In the genomic region with DNA sequence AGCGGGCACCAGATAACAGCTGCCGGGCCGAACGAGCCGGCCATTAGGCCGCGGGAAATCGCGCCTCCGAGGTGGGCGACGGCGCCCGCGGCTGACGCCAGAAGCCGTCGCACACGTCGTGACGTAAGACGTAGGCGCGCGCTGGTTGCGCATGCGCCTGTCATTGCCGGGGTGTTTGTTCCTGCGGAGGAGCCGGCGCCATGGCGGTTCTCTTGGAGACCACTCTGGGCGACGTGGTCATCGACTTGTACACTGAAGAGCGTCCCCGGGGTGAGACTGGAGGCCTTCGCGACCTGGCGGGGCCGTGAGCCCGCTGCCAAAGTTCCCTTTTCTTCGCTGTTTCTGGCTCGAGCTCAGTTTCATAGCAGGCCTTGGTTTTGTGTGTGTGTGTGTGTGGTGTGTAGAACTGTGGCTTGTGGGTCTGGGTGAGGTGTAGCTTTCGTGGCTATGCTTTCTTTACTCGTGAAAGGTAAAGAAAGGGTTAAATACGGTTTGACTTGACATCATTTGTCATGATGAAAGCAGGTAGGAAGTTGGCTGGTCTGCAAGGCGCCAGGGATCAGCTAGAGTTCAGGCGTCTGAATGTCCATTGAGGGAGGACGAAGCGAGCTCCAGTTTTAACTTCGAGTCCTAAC, we compare ENCODE assay signal across 1 mouse cellular context.
TF ChIP-seq lines count a peak whose summit lies in the region.

A gene (minus strand): TSS at position 74 of the 635 bp plus-strand sequence.
A gene (plus strand): TSS at position 141 of the 635 bp plus-strand sequence.

TF ChIP-seq in CH12.LX, 34 proteins besides CTCF, POLR2A, EP300 and RAD21 (continued from another document):
- TF ChIP-seq RCOR1 (conservative IDR thresholded peaks at IDR 0.05; ENCODE audit: low read depth, low read length) (no peak; the same call in 1 of the 2 replicates), ZC3H11A (IDR thresholded peaks at IDR 0.05; ENCODE audit: low read depth, low read length) (no peak), MAZ (IDR thresholded peaks at IDR 0.05; ENCODE audit: low read depth, low read length) (0 out of 2 replicates have a peak, but pooled peaks have one; percentile 30), SMC3 (IDR thresholded peaks at IDR 0.05; ENCODE audit: low read depth, low read length) (no peak), MEF2A (IDR thresholded peaks at IDR 0.05; ENCODE audit: borderline replicate concordance, low read depth, low read length) (peak; percentile 74), CHD1 (IDR thresholded peaks at IDR 0.05; ENCODE audit: low read depth, low read length) (no peak), TBP (conservative IDR thresholded peaks at IDR 0.05; ENCODE audit: low read depth, low read length) (peak; percentile 70; the same call in 1 of the 2 replicates), MAX (IDR thresholded peaks at IDR 0.05; ENCODE audit: low read length) (peak; percentile 70), MXI1 (IDR thresholded peaks at IDR 0.05; ENCODE audit: low read depth, low read length) (peak; percentile 94), GABPA (IDR thresholded peaks at IDR 0.05; ENCODE audit: insufficient replicate concordance, low read depth, low read length) (peak; percentile 53; the same call in 1 of the 2 replicates), MYC (IDR thresholded peaks at IDR 0.05; ENCODE audit: low read depth, low read length) (peak; percentile 70; the same call in 1 of the 2 replicates), CHD2 (IDR thresholded peaks at IDR 0.05; ENCODE audit: low read length) (no peak), KAT2A (IDR thresholded peaks at IDR 0.05; ENCODE audit: insufficient replicate concordance, low read length) (peak; percentile 93), ELF1 (IDR thresholded peaks at IDR 0.05; ENCODE audit: low read depth, low read length) (peak; percentile 77), NELFE (IDR thresholded peaks at IDR 0.05; ENCODE audit: low read depth, low read length) (peak; percentile 95), E2F4 (IDR thresholded peaks at IDR 0.05; ENCODE audit: insufficient replicate concordance, low read depth, low read length) (peak; percentile 93; the same call in 1 of the 2 replicates), MAFK (IDR thresholded peaks at IDR 0.05; ENCODE audit: insufficient replicate concordance, low read length) (no peak), USF2 (conservative IDR thresholded peaks at IDR 0.05; ENCODE audit: low read depth, low read length) (no peak), ZNF384 (IDR thresholded peaks at IDR 0.05; ENCODE audit: low read depth, low read length) (no peak), TCF12 (IDR thresholded peaks at IDR 0.05; ENCODE audit: low read depth, low read length) (peak; percentile 90)
